Mouse (Mus musculus): ENCODE data around the gene Sfxn5.

- TF ChIP-seq CTCF (IDR thresholded peaks at IDR 0.05; ENCODE audit: extremely low read depth, insufficient read length, insufficient replicate concordance, low read depth, low read length) (no peak), POLR2A (IDR thresholded peaks at IDR 0.05; ENCODE audit: low read depth, low read length) (no peak)
Observed at GRCm38 (mm10) chr6:85306375-85306774, 26.8 kb downstream of the Sfxn5 start.

All from small intestine, adult 2 months (tissue).